Mouse (Mus musculus) liver, embryonic 14.5 days (tissue): Measurements from ENCODE around the gene Gm6377. TPM values are rescaled to one million over a fixed set of nuclear protein-coding genes. Genes with fewer than 3 reads are reported as not detected.
A peak's percentile ranks its signal among the peaks of the same experiment; 100 is the strongest.

Experiments
- ATAC-seq: fragments of 200-750 bp; cut with Nextera tagmentation; 2 replicates; pipeline ENCODE4 v1.8.0; 2017; ENCODE audit warnings: moderate number of reproducible peaks, mild to moderate bottlenecking, moderate library complexity; ENCODE audit not compliant: insufficient read depth
- DNase-seq, 3 experiments: peaks; one replicate each; pipeline ENCODE4 v3.0.0-alpha.2; 2012 to 2013; ENCODE audit warnings: low read depth in 3 of 3, low spot score in 3 of 3
- H3K27ac ChIP-seq: fragments of 300-500 bp; sonication (generic); 2 replicates; pipeline ENCODE4 v1.5.1; 2014; ENCODE audit warnings: moderate library complexity, mild to moderate bottlenecking, control low read depth, inconsistent platforms
- H3K27me3 ChIP-seq: fragments of 300-500 bp; sonication (generic); 2 replicates; pipeline ENCODE4 v1.6.1; 2014; ENCODE audit warnings: mild to moderate bottlenecking, low read length, moderate library complexity; ENCODE audit not compliant: control insufficient read depth, insufficient read depth
- H3K36me3 ChIP-seq: fragments of 300-500 bp; sonication (generic); replicated peaks from 2 replicates; pipeline ENCODE4 v1.6.1; 2014; ENCODE audit warnings: low read depth; ENCODE audit not compliant: control insufficient read depth, insufficient read depth
- H3K4me1 ChIP-seq, 2 experiments: fragments of 200-500 bp in 1 of 2; fragments of 300-500 bp in 1 of 2; sonication (generic) in 1 of 2; replicated peaks; 2 replicates each; pipeline ENCODE4 v1.6.1; 2012 to 2014; ENCODE audit warnings: antibody characterized with exemption in 1 of 2, inconsistent platforms in 1 of 2, low read length in 1 of 2; ENCODE audit not compliant: control insufficient read depth in 2 of 2, insufficient read depth in 2 of 2
- H3K4me2 ChIP-seq: fragments of 300-500 bp; sonication (generic); 2 replicates; pipeline ENCODE4 v1.6.1; 2014; ENCODE audit warnings: low read depth, mild to moderate bottlenecking, control low read depth, moderate library complexity
- H3K4me3 ChIP-seq, 2 experiments: fragments of 200-500 bp in 1 of 2; fragments of 300-500 bp in 1 of 2; sonication (generic) in 1 of 2; 2 replicates each; pipeline ENCODE4 v1.5.1; 2012 to 2014; ENCODE audit warnings: low read depth in 2 of 2, low read length in 2 of 2, mild to moderate bottlenecking in 2 of 2, control low read depth in 1 of 2, inconsistent platforms in 1 of 2, moderate library complexity in 1 of 2; ENCODE audit not compliant: insufficient read depth in 1 of 2
- H3K9ac ChIP-seq: fragments of 300-500 bp; sonication (generic); replicated peaks from 2 replicates; pipeline ENCODE4 v1.6.1; 2014; ENCODE audit warnings: mild to moderate bottlenecking, control low read depth, moderate library complexity
- H3K9me3 ChIP-seq: fragments of 300-500 bp; sonication (generic); 2 replicates; pipeline ENCODE4 v1.6.1; 2016; ENCODE audit warnings: low read length, mixed read lengths; ENCODE audit not compliant: control insufficient read depth
- CTCF ChIP-seq: IDR thresholded peaks from 2 replicates; pipeline ENCODE4 v1.5.1; 2016; ENCODE audit warnings: antibody characterized with exemption, low read depth, control low read depth
- EP300 ChIP-seq: IDR thresholded peaks from 2 replicates; pipeline ENCODE4 v1.6.1; 2016; ENCODE audit warnings: antibody characterized with exemption, low read depth
- WGBS: fragments of 180-500 bp; shearing (Covaris S2); extraction: QIAGEN DNeasy Blood & Tissue Kit; methylation state at CpG from one replicate; pipeline ENCODE4 v1.1.7; 2014; ENCODE audit not compliant: insufficient replicate concordance; 5-methylcytosine and 5-hydroxymethylcytosine counted together
- polyA plus RNA-seq, 2 experiments: library from polyadenylated mRNA; depleted of rRNA in 1 of 2; stranded (reverse) in 1 of 2; unstranded in 1 of 2; fragments of >200 nt; fragmentation: Nextera tagmentation in 1 of 2; extraction: Ambion mirVana in 1 of 2; gene quantifications; 2 replicates each; pipeline versions ENCODE4 v1.2.1 to v1.2.3; 2012 to 2014

The Gm6377 gene
- polyA plus RNA-seq, 2 experiments, result 0.18 to 0.21 TPM

DNA sequence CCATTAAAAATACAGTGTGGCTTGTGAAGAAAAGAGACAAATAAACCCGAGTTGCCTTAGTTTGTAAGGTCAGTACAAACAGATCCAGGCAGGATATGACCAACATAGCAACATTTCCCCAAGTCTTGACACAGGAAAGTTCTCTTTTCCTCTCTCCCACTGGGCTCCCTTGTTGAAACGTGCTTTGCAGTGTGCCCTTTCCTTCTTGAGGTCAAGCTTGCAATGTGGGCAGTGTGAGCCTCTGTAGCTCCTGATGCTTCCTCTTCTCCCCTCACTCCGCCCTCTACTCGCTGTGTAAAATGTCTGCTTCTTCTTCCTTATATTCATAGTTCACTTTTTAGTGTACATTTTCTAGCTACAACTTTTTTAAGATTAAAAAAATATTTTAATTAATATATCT is 5.1 kb upstream of the Gm6377 start:
- Histone ChIP-seq H3K9me3 (no peaks in the 10 kb centered on the region), H3K4me1 (peaks cover 0 to 2% of the 10 kb centered on the region in 2 experiments; a peak in 1 of 4 replicates), H3K36me3 (no peaks in the 10 kb centered on the region), H3K9ac (no peak overlapping the region), H3K4me2 (no peak overlapping the region), H3K27ac (no peak overlapping the region), H3K27me3 (no peaks in the 10 kb centered on the region), H3K4me3 (no peak overlapping the region)
- TF ChIP-seq EP300 (no peak), CTCF (no peak)
- WGBS, result 29% methylated on average over 4 of the region's 4 CpGs
- ATAC-seq (peak; percentile 45; the same call in 1 of the 2 replicates), DNase-seq (no peak)

DNA sequence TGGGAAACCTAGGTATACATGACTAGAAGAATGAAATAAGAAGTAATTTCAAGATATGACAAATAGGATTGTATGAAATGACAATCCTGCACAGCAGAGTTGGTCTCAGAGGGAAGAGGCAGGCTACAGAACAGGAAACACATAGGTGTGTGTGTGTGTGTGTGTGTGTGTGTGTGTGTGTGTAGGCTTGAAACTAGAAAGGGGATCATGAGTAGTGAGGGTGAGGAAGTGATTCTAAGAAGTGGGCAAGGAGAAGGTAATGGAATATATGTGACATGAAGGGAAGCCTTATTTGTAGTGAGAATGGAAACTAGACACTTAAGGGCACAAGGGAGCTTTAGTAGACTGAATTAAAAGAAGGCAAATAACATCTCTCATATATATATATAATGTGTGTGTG is 11.3 kb downstream of the Gm6377 start:
- no peak for TF ChIP-seq CTCF
- TF ChIP-seq EP300, result no peak
- no peaks in the 10 kb centered on the region for H3K27me3 ChIP-seq
- no peak overlapping the region for H3K4me3 ChIP-seq
- no peaks in the 10 kb centered on the region for H3K36me3 ChIP-seq
- no peak overlapping the region for H3K9ac ChIP-seq
- no peak for DNase-seq
- no peak overlapping the region for H3K27ac ChIP-seq
- H3K4me1 ChIP-seq, result no peaks in the 10 kb centered on the region
- ATAC-seq, result no peak
- no peaks in the 10 kb centered on the region for H3K9me3 ChIP-seq
- no peak overlapping the region for H3K4me2 ChIP-seq

DNA sequence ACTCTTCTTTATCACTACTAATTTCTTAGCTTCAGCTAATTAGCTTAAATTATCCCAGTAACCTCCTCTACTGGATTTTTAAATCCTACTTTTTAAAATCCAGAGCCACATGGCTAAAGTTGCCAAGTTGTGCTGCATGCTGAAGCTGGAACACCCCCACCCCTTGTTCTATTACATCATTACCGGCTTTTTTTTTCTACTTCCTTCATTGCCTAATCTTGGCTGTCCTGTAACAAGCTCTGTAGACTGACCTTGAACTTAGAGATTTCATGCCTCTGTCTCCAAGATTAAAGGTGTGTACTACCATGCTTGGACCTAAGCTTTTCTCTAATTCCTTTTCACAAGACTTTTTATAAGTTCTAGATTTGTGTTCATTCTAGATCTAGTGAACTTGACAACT is 32.2 kb downstream of the Gm6377 start:
- DNase-seq, result no peak
- H3K4me2 ChIP-seq, result no peak overlapping the region
- TF ChIP-seq EP300, result no peak
- TF ChIP-seq CTCF, result no peak
- H3K9ac ChIP-seq, result no peak overlapping the region
- no peaks in the 10 kb centered on the region for H3K27me3 ChIP-seq
- H3K36me3 ChIP-seq, result no peaks in the 10 kb centered on the region
- WGBS, result 68% methylated on average over 1 of the region's 1 CpGs
- H3K27ac ChIP-seq, result no peak overlapping the region
- ATAC-seq, result no peak
- H3K4me3 ChIP-seq, result no peak overlapping the region
- H3K4me1 ChIP-seq, result no peaks in the 10 kb centered on the region
- no peaks in the 10 kb centered on the region for H3K9me3 ChIP-seq

DNA sequence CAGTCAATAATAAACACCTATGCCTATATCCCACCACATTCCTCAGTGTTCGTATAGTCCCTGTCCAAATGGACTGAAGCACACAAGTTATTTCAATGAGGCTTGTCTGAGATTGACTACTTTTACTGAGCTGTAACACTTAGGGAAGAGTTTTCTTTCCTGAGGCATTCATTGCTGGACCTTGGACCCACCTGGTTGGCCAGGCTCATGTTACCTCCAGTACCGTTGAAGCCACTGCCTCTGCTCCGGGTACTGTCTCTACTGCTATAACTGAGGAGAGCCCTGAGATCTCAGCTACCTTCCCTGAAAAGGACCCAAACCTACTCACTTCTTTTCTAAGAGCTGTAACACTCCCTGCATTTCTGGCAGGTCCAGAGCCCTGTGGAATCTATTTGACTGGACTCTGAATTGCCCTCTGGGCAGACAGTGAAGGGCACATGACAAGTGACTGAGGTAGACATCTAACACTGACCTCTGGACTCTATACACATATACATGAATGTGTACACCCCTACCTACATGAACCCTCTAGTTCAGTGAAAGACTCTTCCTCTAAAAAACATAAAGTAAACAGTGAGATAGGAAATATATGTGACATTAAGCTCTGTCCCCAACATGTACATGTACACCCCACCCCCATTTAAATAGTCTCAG is 39.0 kb downstream of the Gm6377 start:
- Histone ChIP-seq H3K36me3 (no peaks in the 10 kb centered on the region), H3K9ac (no peak overlapping the region), H3K9me3 (no peaks in the 10 kb centered on the region), H3K27me3 (no peaks in the 10 kb centered on the region), H3K4me1 (no peaks in the 10 kb centered on the region), H3K4me3 (no peak overlapping the region), H3K27ac (no peak overlapping the region), H3K4me2 (no peak overlapping the region)
- TF ChIP-seq CTCF (no peak), EP300 (no peak)
- 82% methylated on average over 3 of the region's 3 CpGs for WGBS
- no peak for DNase-seq
- 0 out of 2 replicates have a peak, but pooled peaks have one; percentile 35 for ATAC-seq

DNA sequence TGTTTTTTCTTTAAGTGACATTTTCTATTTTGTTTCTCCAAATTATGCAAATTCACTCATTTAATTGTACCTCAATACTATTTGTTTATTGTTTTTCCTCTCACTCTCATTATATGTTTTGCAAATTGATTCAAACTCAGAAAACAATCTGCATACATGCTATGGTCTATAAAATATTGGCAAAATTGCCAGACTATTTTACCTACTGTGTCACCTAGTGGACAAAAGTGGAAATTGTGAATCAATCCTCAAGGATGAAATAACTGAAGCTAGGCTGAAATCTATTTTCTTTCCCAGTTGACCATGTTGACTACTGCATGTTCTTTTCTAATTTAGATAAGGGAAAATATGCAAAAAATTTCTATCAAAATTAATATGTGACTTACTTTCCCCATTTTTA is 41.6 kb downstream of the Gm6377 start:
- Histone ChIP-seq H3K36me3 (no peaks in the 10 kb centered on the region), H3K4me1 (no peaks in the 10 kb centered on the region), H3K4me2 (no peak overlapping the region), H3K4me3 (no peak overlapping the region), H3K27ac (no peak overlapping the region), H3K27me3 (no peaks in the 10 kb centered on the region), H3K9ac (no peak overlapping the region), H3K9me3 (no peaks in the 10 kb centered on the region)
- no peak for DNase-seq
- no peak for ATAC-seq
- TF ChIP-seq EP300 (no peak), CTCF (peak; percentile 9; the same call in 1 of the 2 replicates)

Other genes with a start within 250 kb of the Gm6377 start
- 4.0 and 18.0 TPM in 2 replicates for gene Hmgn5, start 183.4 kb upstream of the Gm6377 start, polyA plus RNA-seq (2012; rRNA removed)
- 15.6 and 17.3 TPM in 2 replicates for gene Hmgn5, start 183.4 kb upstream of the Gm6377 start, polyA plus RNA-seq (2014; fragmentation: Nextera tagmentation; extraction: Ambion mirVana)
- gene Sh3bgrl, start 101.4 kb upstream of the Gm6377 start, polyA plus RNA-seq (2012; rRNA removed), result 16.0 and 26.0 TPM in 2 replicates
- 28.5 and 29.9 TPM in 2 replicates for gene Sh3bgrl, start 101.4 kb upstream of the Gm6377 start, polyA plus RNA-seq (2014; fragmentation: Nextera tagmentation; extraction: Ambion mirVana)